ENCODE assay signal across 10 mouse cellular contexts in genomic region chr3:88500655-88501365, GRCm38 (mm10). TPM values are rescaled to one million over a fixed set of nuclear protein-coding genes. Genes with fewer than 3 reads are reported as not detected.
DNase-seq lines count a peak whose midpoint lies in the region; ATAC-seq and TF ChIP-seq lines count a peak whose summit lies in the region.
"Had no signal": no experiment of that assay in that cellular context is flagged by ENCODE, and none has a peak within 500 bp of the region (broad histone marks: within the 10 kb centered on the region; RNA-seq: fewer than 3 reads in every experiment).

No protein-coding gene starts in this region.

- peaks cover 79% of the 10 kb centered on the region for H3K79me2 ChIP-seq in C2C12 (ENCODE audit: control insufficient read depth, insufficient read depth)

- WGBS in heart, embryonic 10.5 days = 50% methylated on average over 4 of the region's 4 CpGs
- 43% methylated on average over 4 of the region's 4 CpGs for WGBS in heart, postnatal 0 days
- 64% methylated on average over 4 of the region's 4 CpGs for WGBS in forebrain, embryonic 10.5 days

- peak overlapping the region; percentile 83 for H3ac ChIP-seq in C2C12 (ENCODE audit: control insufficient read depth, insufficient read length, low read depth)

- peak overlapping the region; percentile 77 for H3K4me3 ChIP-seq in heart, embryonic 10.5 days
- H3K4me3 ChIP-seq in C2C12 (ENCODE audit: insufficient read depth, poor library complexity, severe bottlenecking) = peak overlapping the region; percentile 100
- peak overlapping the region; percentile 91 for H3K4me3 ChIP-seq in heart, postnatal 0 days (ENCODE audit: low read depth, low read length)
- no peak overlapping the region; the same call in 1 of the 2 replicates for H3K4me3 ChIP-seq in forebrain, embryonic 10.5 days

- TF ChIP-seq EP300 in heart, postnatal 0 days (IDR thresholded peaks at IDR 0.05; ENCODE audit: low read depth) = no peak

- intact Hi-C loops in heart, postnatal 10 days (cut with DNase I) = no loop called here

- H3K36me3 ChIP-seq in heart, embryonic 10.5 days = no peaks in the 10 kb centered on the region; the same call in 1 of the 2 replicates
- H3K36me3 ChIP-seq in C2C12 (ENCODE audit: control insufficient read depth, insufficient read depth) = peaks cover 55% of the 10 kb centered on the region
- peaks cover 7% of the 10 kb centered on the region for H3K36me3 ChIP-seq in heart, postnatal 0 days (replicated peaks; ENCODE audit: control insufficient read depth, insufficient read depth, low read length)
- H3K36me3 ChIP-seq in forebrain, embryonic 10.5 days (replicated peaks) = no peaks in the 10 kb centered on the region

- 0 out of 2 replicates have a peak overlapping the region, but pooled peaks have one; percentile 93 for H3K9ac ChIP-seq in heart, postnatal 0 days (replicated peaks; ENCODE audit: low read depth, low read length)

- peaks cover 13% of the 10 kb centered on the region for H3K27me3 ChIP-seq in heart, embryonic 10.5 days (ENCODE audit: insufficient read depth, poor library complexity, severe bottlenecking)
- H3K27me3 ChIP-seq in C2C12 (ENCODE audit: control insufficient read depth, insufficient read depth, insufficient read length) = no peaks in the 10 kb centered on the region
- H3K27me3 ChIP-seq in heart, postnatal 0 days (ENCODE audit: control insufficient read depth, insufficient read depth, low read length) = no peaks in the 10 kb centered on the region
- H3K27me3 ChIP-seq in forebrain, embryonic 10.5 days (ENCODE audit: poor library complexity, severe bottlenecking) = peaks cover 57% of the 10 kb centered on the region

- TF ChIP-seq CTCF in C2C12 (IDR thresholded peaks at IDR 0.05; ENCODE audit: control insufficient read depth, insufficient read depth, insufficient read length) = no peak
- no peak for TF ChIP-seq CTCF in heart, postnatal 0 days (IDR thresholded peaks at IDR 0.05; ENCODE audit: low read depth)

- DNase-seq in heart, embryonic 10.5 days (ENCODE audit: low spot score) = no peak
- DNase-seq in heart, postnatal 10 days = no peak
- DNase-seq in heart, postnatal 0 days (ENCODE audit: low spot score) = no peak
- peak; percentile 52 for DNase-seq in liver
- no peak for DNase-seq in forebrain, embryonic 10.5 days (ENCODE audit: extremely low spot score, low spot score)
- DNase-seq in adrenal gland, postnatal 36 days = no peak
- no peak for DNase-seq in layer of hippocampus, adult 11-12 months (ENCODE audit: low spot score)
- DNase-seq: thymus, adult 2 months had no signal

- no peaks in the 10 kb centered on the region for H3K9me3 ChIP-seq in heart, embryonic 10.5 days
- H3K9me3 ChIP-seq in heart, postnatal 0 days (replicated peaks; ENCODE audit: control insufficient read depth, low read length) = no peaks in the 10 kb centered on the region
- H3K9me3 ChIP-seq in forebrain, embryonic 10.5 days = no peaks in the 10 kb centered on the region

- ATAC-seq in heart, postnatal 0 days (ENCODE audit: insufficient read depth, low read depth) = no peak

- peaks cover 56% of the 10 kb centered on the region for H3K4me1 ChIP-seq in heart, embryonic 10.5 days
- peaks cover 38% of the 10 kb centered on the region for H3K4me1 ChIP-seq in heart, postnatal 0 days (ENCODE audit: control insufficient read depth, insufficient read depth)
- peaks cover 51% of the 10 kb centered on the region for H3K4me1 ChIP-seq in forebrain, embryonic 10.5 days

- peak overlapping the region; percentile 97 for H3K4me2 ChIP-seq in heart, postnatal 0 days (ENCODE audit: low read depth, low read length)

- peaks cover 71% of the 10 kb centered on the region for H3K79me3 ChIP-seq in C2C12 (ENCODE audit: low read depth)

- H3K27ac ChIP-seq in heart, embryonic 10.5 days = no peak overlapping the region; the same call in 1 of the 2 replicates
- H3K27ac ChIP-seq in heart, postnatal 0 days (ENCODE audit: low read depth) = peak overlapping the region; percentile 95
- no peak overlapping the region for H3K27ac ChIP-seq in forebrain, embryonic 10.5 days

TF ChIP-seq in C2C12, 6 proteins besides CTCF, POLR2A, EP300 and RAD21:
- TF ChIP-seq CEBPB (IDR thresholded peaks at IDR 0.05; ENCODE audit: low read depth) (no peak), FOSL1 (IDR thresholded peaks at IDR 0.05; ENCODE audit: insufficient read depth, low read length, poor library complexity, severe bottlenecking) (no peak), MAX (IDR thresholded peaks at IDR 0.05) (no peak), MYOG (IDR thresholded peaks at IDR 0.05; ENCODE audit: control insufficient read depth, extremely low read depth, insufficient read length) (no peak), USF1 (IDR thresholded peaks at IDR 0.05; ENCODE audit: low read depth) (no peak), MYOD1 (IDR thresholded peaks at IDR 0.05; ENCODE audit: control insufficient read depth, insufficient read length, low read depth) (no peak)

RNA-seq across cellular contexts. Expression of gene Lmna, which starts 8.9 kb away (rescaled TPM):
- 57.7 and 80.7 TPM in 2 replicates for polyA plus RNA-seq in heart, embryonic 10.5 days (2016; fragmentation: Nextera tagmentation; extraction: Ambion mirVana)
- total RNA-seq in heart, postnatal 10 days (2021) = 100 to 1,000 TPM; 164 to 173 TPM
- 1,441 TPM for polyA plus RNA-seq in C2C12 (2012; fragmentation: generic; extraction: Trizol)
- 156 and 210 TPM in 2 replicates for total RNA-seq in heart, postnatal 0 days (2014; rRNA removed; ENCODE audit: low replicate concordance)
- 109 and 122 TPM in 2 replicates for polyA plus RNA-seq in heart, postnatal 0 days (2015; fragmentation: Nextera tagmentation; extraction: Ambion mirVana)
- polyA plus RNA-seq in forebrain, embryonic 10.5 days (2016; fragmentation: Nextera tagmentation; extraction: Ambion mirVana) = 11.6 and 11.8 TPM in 2 replicates
- 100 to 1,000 TPM; 109 to 141 TPM for total RNA-seq in adrenal gland, postnatal 36 days (2021)

RNA-seq across cellular contexts. Expression of gene Mex3a, which starts 31.4 kb away (rescaled TPM):
- polyA plus RNA-seq in heart, embryonic 10.5 days (2016; fragmentation: Nextera tagmentation; extraction: Ambion mirVana) = 11.6 and 22.8 TPM in 2 replicates
- 1 to 10 TPM; 3.4 to 6.3 TPM for total RNA-seq in heart, postnatal 10 days (2021)
- 14.9 TPM for polyA plus RNA-seq in C2C12 (2012; fragmentation: generic; extraction: Trizol)
- total RNA-seq in heart, postnatal 0 days (2014; rRNA removed; ENCODE audit: low replicate concordance) = 6.0 and 9.7 TPM in 2 replicates
- 2.6 and 2.7 TPM in 2 replicates for polyA plus RNA-seq in heart, postnatal 0 days (2015; fragmentation: Nextera tagmentation; extraction: Ambion mirVana)
- polyA plus RNA-seq in forebrain, embryonic 10.5 days (2016; fragmentation: Nextera tagmentation; extraction: Ambion mirVana) = 27.4 and 28.6 TPM in 2 replicates
- 1 to 10 TPM; 3.1 to 4.3 TPM for total RNA-seq in adrenal gland, postnatal 36 days (2021)

RNA-seq across cellular contexts. Expression of gene Sema4a, which starts 39.8 kb away (rescaled TPM):
- polyA plus RNA-seq in heart, embryonic 10.5 days (2016; fragmentation: Nextera tagmentation; extraction: Ambion mirVana) = 1.7 and 4.3 TPM in 2 replicates
- total RNA-seq in heart, postnatal 10 days (2021) = 1 to 10 TPM; 1.8 to 1.9 TPM
- 0.69 TPM for polyA plus RNA-seq in C2C12 (2012; fragmentation: generic; extraction: Trizol)
- total RNA-seq in heart, postnatal 0 days (2014; rRNA removed; ENCODE audit: low replicate concordance) = 2.0 and 2.1 TPM in 2 replicates
- polyA plus RNA-seq in heart, postnatal 0 days (2015; fragmentation: Nextera tagmentation; extraction: Ambion mirVana) = 0.93 and 1.0 TPM in 2 replicates
- 5.9 and 6.7 TPM in 2 replicates for polyA plus RNA-seq in forebrain, embryonic 10.5 days (2016; fragmentation: Nextera tagmentation; extraction: Ambion mirVana)
- total RNA-seq in adrenal gland, postnatal 36 days (2021) = 10 to 100 TPM in 1 of 2 experiments, 1 to 10 TPM in 1; 8.9 to 12.6 TPM

RNA-seq across cellular contexts. Expression of gene Rab25, which starts 47.3 kb away (rescaled TPM):
- polyA plus RNA-seq in heart, embryonic 10.5 days (2016; fragmentation: Nextera tagmentation; extraction: Ambion mirVana) = 1.1 and 1.6 TPM in 2 replicates
- total RNA-seq in heart, postnatal 10 days (2021) = not detected
- 0.07 TPM for polyA plus RNA-seq in C2C12 (2012; fragmentation: generic; extraction: Trizol)
- total RNA-seq in heart, postnatal 0 days (2014; rRNA removed; ENCODE audit: low replicate concordance) = 0.39 and 2.5 TPM in 2 replicates
- polyA plus RNA-seq in heart, postnatal 0 days (2015; fragmentation: Nextera tagmentation; extraction: Ambion mirVana) = 0.16 TPM in 1 of 2 replicates, not detected in the other
- polyA plus RNA-seq in forebrain, embryonic 10.5 days (2016; fragmentation: Nextera tagmentation; extraction: Ambion mirVana) = 2.8 and 4.0 TPM in 2 replicates
- total RNA-seq in adrenal gland, postnatal 36 days (2021) = not detected
- total RNA-seq: gastrocnemius, adult 8-10 months had no signal

RNA-seq across cellular contexts. Expression of gene Lamtor2, which starts 52.1 kb away (rescaled TPM):
- polyA plus RNA-seq in heart, embryonic 10.5 days (2016; fragmentation: Nextera tagmentation; extraction: Ambion mirVana) = 154 and 190 TPM in 2 replicates
- 10 to 100 TPM; 87.3 to 94.0 TPM for total RNA-seq in heart, postnatal 10 days (2021)
- polyA plus RNA-seq in C2C12 (2012; fragmentation: generic; extraction: Trizol) = 136 TPM
- total RNA-seq in heart, postnatal 0 days (2014; rRNA removed; ENCODE audit: low replicate concordance) = 3.6 and 34.6 TPM in 2 replicates
- polyA plus RNA-seq in heart, postnatal 0 days (2015; fragmentation: Nextera tagmentation; extraction: Ambion mirVana) = 131 and 136 TPM in 2 replicates
- 172 and 174 TPM in 2 replicates for polyA plus RNA-seq in forebrain, embryonic 10.5 days (2016; fragmentation: Nextera tagmentation; extraction: Ambion mirVana)
- 100 to 1,000 TPM; 142 to 148 TPM for total RNA-seq in adrenal gland, postnatal 36 days (2021)

Comparison
In these comparisons a context has a peak if more than half of its experiments do, and no peak if none do; other contexts are left out.
1. RNA of gene Lmna, which starts 8.9 kb away (polyA plus RNA-seq): 1,441 TPM in C2C12 (single experiment); 109 to 122 TPM in heart, postnatal 0 days, 57.7 to 80.7 TPM in heart, embryonic 10.5 days and 11.6 to 11.8 TPM in forebrain, embryonic 10.5 days; every median in the first group is over 10 times any median in the second.